Mouse (Mus musculus) urinary bladder, postnatal 14 days (tissue): ENCODE measurements around the gene Atcay.
"Not testable (repeated sequence)": the region's sequence is repeated elsewhere in the genome, so short reads cannot be mapped to it uniquely, and the experiment has no call there.

ENCODE experiments used
- DNase-seq: peaks from one replicate; pipeline ENCODE4 v3.0.0; 2021; ENCODE audit warnings: low spot score

Gene Atcay

GRCm38 (mm10) chr10:81242021-81242420 lies 11.4 kb upstream of the Atcay start:
- no peak for DNase-seq

GRCm38 (mm10) chr10:81240876-81241275 lies 10.2 kb upstream of the Atcay start:
- peak; percentile 40 for DNase-seq

- no peak for DNase-seq
Observed at GRCm38 (mm10) chr10:81238618-81239017, 8.0 kb upstream of the Atcay start.

- no peak for DNase-seq
Observed at GRCm38 (mm10) chr10:81236471-81237268, 6.0 kb upstream of the Atcay start.

- no peak for DNase-seq
Observed at GRCm38 (mm10) chr10:81234206-81234605, 3.6 kb upstream of the Atcay start.

- DNase-seq, result no peak
Observed at GRCm38 (mm10) chr10:81233226-81233585, 2.6 kb upstream of the Atcay start.

- DNase-seq, result peak; percentile 97
Observed at GRCm38 (mm10) chr10:81232580-81233225, 2.1 kb upstream of the Atcay start, which contains the start of gene Zfr2. Gene Zfr2, plus strand, starts transcription at chr10:81233155.

GRCm38 (mm10) chr10:81231436-81231835 lies 803 bp upstream of the Atcay start:
- DNase-seq, result no peak

- no peak for DNase-seq
Observed at GRCm38 (mm10) chr10:81229735-81230437, 747 bp downstream of the Atcay start.

- DNase-seq, result not testable (repeated sequence)
Observed at GRCm38 (mm10) chr10:81223731-81224130, 6.9 kb downstream of the Atcay start.

GRCm38 (mm10) chr10:81221402-81222015 lies 9.1 kb downstream of the Atcay start:
- DNase-seq, result no peak

- peak; percentile 73 for DNase-seq
Observed at GRCm38 (mm10) chr10:81217964-81218363, 12.7 kb downstream of the Atcay start.

GRCm38 (mm10) chr10:81217267-81217666 lies 13.4 kb downstream of the Atcay start:
- not testable (repeated sequence) for DNase-seq

- no peak for DNase-seq
Observed at GRCm38 (mm10) chr10:81216810-81217209, 13.8 kb downstream of the Atcay start.

GRCm38 (mm10) chr10:81216260-81216659 lies 14.4 kb downstream of the Atcay start:
- no peak for DNase-seq

- no peak for DNase-seq
Observed at GRCm38 (mm10) chr10:81210154-81210553, 20.5 kb downstream of the Atcay start.

GRCm38 (mm10) chr10:81204137-81204536 lies 26.5 kb downstream of the Atcay start:
- no peak for DNase-seq

GRCm38 (mm10) chr10:81202978-81203720 lies 27.5 kb downstream of the Atcay start:
- DNase-seq, result no peak

- no peak for DNase-seq
Observed at GRCm38 (mm10) chr10:81201807-81202758, 28.6 kb downstream of the Atcay start, which contains the start of gene Nmrk2. Gene Nmrk2, minus strand, starts transcription at chr10:81202051.

GRCm38 (mm10) chr10:81200605-81201287 lies 29.9 kb downstream of the Atcay start:
- no peak for DNase-seq
